Mouse (Mus musculus) cerebellum, adult 2 months (tissue): ENCODE data around the gene Add2. TPM values are rescaled to one million over a fixed set of nuclear protein-coding genes. Genes with fewer than 3 reads are reported as not detected.

Source experiments
- DNase-seq, 2 experiments: peaks; one replicate each; pipeline ENCODE4 v3.0.0; 2021
- H3K27ac ChIP-seq: fragments of 200-500 bp; 2 replicates; pipeline ENCODE4 v1.5.1; 2012; ENCODE audit warnings: low read length, control low read depth, inconsistent platforms; ENCODE audit not compliant: insufficient read depth
- H3K27me3 ChIP-seq: fragments of 200-500 bp; 2 replicates; pipeline ENCODE4 v1.6.1; 2012; ENCODE audit warnings: inconsistent platforms, mild to moderate bottlenecking, low read length, moderate library complexity; ENCODE audit not compliant: control insufficient read depth, insufficient read depth
- H3K4me1 ChIP-seq: fragments of 200-500 bp; 2 replicates; pipeline ENCODE4 v1.6.1; 2011; ENCODE audit warnings: low read length; ENCODE audit not compliant: control insufficient read depth, insufficient read depth
- H3K4me3 ChIP-seq: fragments of 200-500 bp; replicated peaks from 2 replicates; pipeline ENCODE3; 2011; ENCODE audit warnings: mild to moderate bottlenecking, low read depth, low read length, control low read depth; ENCODE audit not compliant: insufficient read depth
- CTCF ChIP-seq: fragments of 200-500 bp; IDR thresholded peaks from 2 replicates; pipeline ENCODE4 v1.5.1; 2011; ENCODE audit warnings: low read depth, mild to moderate bottlenecking, control low read depth, low read length, moderate library complexity, borderline replicate concordance; ENCODE audit not compliant: insufficient read depth
- POLR2A ChIP-seq: fragments of 200-500 bp; IDR thresholded peaks from 2 replicates; pipeline ENCODE4 v1.6.1; 2011; ENCODE audit warnings: low read length, control low read depth, borderline replicate concordance; ENCODE audit not compliant: insufficient read depth
- WGBS: fragments of 180-500 bp; shearing (Covaris S2); methylation state at CpG from one replicate; pipeline ENCODE4 v1.1.7; 2018; 5-methylcytosine and 5-hydroxymethylcytosine counted together
- polyA plus RNA-seq: library from polyadenylated mRNA; depleted of rRNA; stranded (reverse); fragments of >200 nt; gene quantifications from 2 replicates; pipeline ENCODE4 v1.2.3, GENCODE M21; 2012

Add2 gene
- polyA plus RNA-seq, 1 experiment = 54.9 TPM

DNA sequence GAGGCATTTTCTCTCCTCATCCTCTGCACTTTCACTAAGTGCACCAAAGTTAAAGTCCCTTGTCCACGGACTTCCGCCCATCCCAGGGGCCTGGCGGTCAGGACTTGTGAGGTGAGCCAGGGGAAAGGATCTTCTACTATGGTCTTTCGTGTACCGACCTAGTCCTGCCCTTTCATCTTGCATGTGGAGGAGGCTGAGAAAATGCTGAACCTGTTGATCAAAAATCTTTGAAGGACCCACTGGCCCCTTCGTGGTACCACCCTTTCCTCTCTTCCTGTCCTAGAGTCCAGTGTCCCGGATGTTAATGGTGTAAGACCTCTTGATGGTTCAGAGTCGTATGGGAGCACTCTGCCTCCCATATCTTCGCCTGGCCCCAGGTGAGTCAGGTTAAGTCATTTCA is 12.6 kb upstream of the Add2 start, which contains the start of gene Figla:
Figla (plus strand) TSS at position 301 of the 400 bp plus-strand sequence.
- no peak within 1 kb of the TSS for H3K4me3 ChIP-seq

DNA sequence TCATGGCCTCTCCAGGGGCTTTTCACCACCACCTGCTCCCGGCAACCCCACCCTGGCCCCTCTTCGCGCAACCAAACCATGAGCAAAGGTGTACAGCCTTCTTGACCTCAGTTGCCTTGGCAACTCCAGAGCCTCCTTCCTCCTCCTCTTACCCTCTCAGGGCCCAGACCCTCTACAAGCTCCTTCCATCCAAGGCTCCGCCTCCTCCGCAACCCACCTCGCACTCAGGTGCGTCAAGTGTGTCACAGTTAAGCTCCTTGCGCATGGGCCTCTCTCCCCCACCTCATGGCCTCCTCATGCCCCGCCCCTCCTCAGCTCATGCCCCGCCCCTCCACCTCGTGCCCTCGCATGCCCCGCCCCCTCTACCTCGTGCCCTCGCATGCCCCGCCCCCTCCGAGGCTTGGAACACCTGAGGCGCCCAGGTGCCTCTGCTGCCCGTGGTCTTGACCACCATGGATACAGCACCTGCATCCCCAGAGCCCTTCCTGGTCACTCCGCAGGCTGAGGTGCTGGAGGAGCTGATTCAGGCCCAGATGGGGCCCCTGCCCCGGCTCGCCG is 11.6 kb upstream of the Add2 start:
- no peaks in the 10 kb centered on the region for H3K4me1 ChIP-seq
- 83% methylated on average over 22 of the region's 23 CpGs for WGBS
- no peaks in the 10 kb centered on the region for H3K27me3 ChIP-seq
- no peak overlapping the region for H3K27ac ChIP-seq
- TF ChIP-seq CTCF (no peak), POLR2A (no peak)
- H3K4me3 ChIP-seq = no peak overlapping the region
- no peak for DNase-seq

More for the DNA sequence above, 12.6 kb upstream of the Add2 start, which contains the start of gene Figla:
- no peaks in the 10 kb centered on the region for H3K27me3 ChIP-seq
- TF ChIP-seq CTCF (no peak), POLR2A (no peak)
- H3K4me1 ChIP-seq = no peaks in the 10 kb centered on the region
- no peak for DNase-seq
- 85% methylated on average over 9 of the region's 9 CpGs for WGBS
- no peak within 1 kb of the TSS for H3K27ac ChIP-seq

DNA sequence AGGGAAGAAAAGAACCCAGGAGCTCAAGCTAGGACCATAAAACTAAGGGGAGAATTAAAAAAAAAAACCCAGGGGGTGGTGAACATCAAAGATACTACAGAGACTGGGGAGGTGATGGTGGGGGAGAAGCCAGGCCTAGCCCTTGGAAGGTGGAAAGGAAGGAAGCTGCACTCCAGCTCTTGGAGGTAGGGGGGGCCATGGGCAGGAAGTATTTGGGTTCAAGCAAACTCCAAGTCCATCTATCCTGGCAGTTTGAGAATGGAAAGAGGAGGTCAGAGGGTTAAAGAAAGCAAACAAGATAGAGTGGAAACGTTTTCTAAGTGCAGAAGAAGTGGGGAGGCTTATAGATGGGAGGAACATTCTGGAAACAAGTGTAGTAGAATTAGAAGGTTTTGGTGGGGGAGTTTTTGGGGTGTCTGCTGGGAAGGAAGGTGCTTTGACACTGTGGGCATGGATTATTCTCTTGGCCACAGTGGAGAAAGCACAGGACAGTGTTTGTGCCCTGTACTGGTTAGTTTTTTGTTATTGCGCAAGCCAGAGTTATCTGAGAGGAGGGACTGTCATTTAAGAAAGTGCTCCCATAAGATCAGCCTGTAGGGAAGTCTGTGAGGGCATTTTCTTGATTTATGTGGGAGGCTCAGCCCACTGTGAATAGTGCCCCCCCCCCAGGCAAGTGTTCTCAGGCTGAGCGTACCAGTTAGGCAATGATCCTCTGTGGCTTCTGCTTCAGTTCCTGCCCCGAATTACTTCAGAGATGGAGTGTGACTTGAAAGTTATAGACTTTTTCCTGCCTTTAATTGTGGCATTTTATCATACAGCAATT is 8.9 kb upstream of the Add2 start:
- no peak overlapping the region for H3K27ac ChIP-seq
- no peaks in the 10 kb centered on the region for H3K27me3 ChIP-seq
- no peak overlapping the region for H3K4me3 ChIP-seq
- TF ChIP-seq CTCF (no peak), POLR2A (no peak)
- 75% methylated on average over 4 of the region's 4 CpGs for WGBS
- H3K4me1 ChIP-seq = no peaks in the 10 kb centered on the region
- DNase-seq = no peak

DNA sequence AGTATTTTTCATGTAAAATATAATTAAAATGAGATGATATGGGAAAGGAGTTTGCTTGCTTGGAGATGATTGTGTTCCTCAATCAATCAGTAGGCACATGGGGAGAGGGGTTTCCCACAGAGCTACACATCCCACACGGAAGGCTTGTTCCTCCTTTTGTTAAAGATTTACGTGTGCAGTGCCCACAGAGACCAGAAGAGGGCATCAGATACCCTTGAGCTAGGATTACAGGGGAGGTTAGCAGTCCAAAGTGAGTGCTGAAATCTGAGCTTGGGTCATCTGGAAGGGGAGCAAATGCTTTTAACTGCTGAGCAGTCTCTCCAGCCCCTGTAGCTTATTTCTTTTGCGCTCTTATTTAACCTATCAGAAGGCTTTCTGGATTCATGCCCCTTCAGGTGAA is 7.5 kb upstream of the Add2 start:
- DNase-seq = peak in 1 of 2 experiments; percentile 39
- no peaks in the 10 kb centered on the region for H3K4me1 ChIP-seq
- H3K4me3 ChIP-seq = no peak overlapping the region
- 34% methylated on average over 3 of the region's 3 CpGs for WGBS
- TF ChIP-seq CTCF (peak; percentile 53; the same call in 1 of the 2 replicates), POLR2A (no peak)
- no peaks in the 10 kb centered on the region for H3K27me3 ChIP-seq
- H3K27ac ChIP-seq = no peak overlapping the region

DNA sequence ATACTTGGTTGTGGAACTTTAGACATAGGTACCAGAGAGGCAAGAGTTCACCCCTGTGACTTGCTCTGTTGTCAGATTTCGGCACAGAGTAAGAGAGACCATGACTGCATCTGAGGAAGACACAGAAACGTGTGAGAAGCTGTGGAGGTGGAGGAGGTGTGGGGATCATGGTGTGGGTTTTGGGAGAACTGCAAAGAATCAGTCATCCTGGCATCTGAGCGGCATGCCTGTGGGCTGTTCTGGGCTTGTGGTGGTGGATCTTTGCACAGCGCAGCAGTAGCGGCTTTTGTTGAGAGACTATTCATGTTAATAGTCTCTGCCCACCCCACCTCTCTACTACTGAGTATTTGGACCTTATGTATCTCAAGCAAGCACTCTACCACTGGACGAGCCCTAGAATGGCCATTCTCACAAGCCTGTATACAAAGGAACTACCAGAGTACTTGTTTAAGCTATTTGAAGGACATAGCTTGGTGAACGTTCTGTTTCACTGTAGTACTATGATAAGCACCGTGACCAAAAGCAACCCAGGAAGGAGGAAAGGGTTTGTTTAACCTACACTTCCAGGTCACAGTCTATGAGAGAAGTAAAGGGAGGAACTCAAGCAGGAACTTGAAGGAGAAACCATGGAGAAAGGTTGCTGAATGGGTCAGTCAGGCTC is 1.7 kb upstream of the Add2 start:
- no peak for TF ChIP-seq CTCF
- no peak for TF ChIP-seq POLR2A
- H3K4me3 ChIP-seq = no peak overlapping the region
- WGBS = 91% methylated on average over 8 of the region's 8 CpGs
- no peak for DNase-seq
- H3K27ac ChIP-seq = no peak overlapping the region
- peaks cover 12% of the 10 kb centered on the region; the same call in 1 of the 2 replicates for H3K4me1 ChIP-seq
- H3K27me3 ChIP-seq = no peaks in the 10 kb centered on the region

DNA sequence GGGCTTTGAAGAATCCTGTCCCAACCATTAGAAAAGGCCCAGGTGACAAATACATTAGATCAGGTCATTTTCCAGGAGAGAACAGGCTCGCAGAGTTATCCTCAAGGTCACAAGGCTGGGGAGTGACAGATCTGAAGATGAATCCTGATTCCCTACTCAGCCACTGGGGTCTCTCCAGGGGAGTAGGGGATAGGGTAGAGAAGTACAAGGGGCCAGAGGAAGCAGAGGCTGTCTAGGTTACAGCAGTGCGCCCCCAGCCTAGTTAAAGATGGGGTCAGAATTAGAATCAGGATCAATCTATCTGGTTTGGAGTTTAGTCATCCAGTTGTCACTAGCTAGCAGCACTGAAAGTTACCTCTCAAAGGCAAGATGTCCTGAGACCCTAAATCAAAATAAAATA is 331 bp upstream of the Add2 start:
- Histone ChIP-seq H3K4me3 (peak overlapping the region; percentile 90), H3K27ac (peak overlapping the region; percentile 98; the same call in 1 of the 2 replicates), H3K4me1 (peaks cover 20% of the 10 kb centered on the region; the same call in 1 of the 2 replicates), H3K27me3 (no peaks in the 10 kb centered on the region)
- TF ChIP-seq CTCF (no peak), POLR2A (no peak)
- peak in 1 of 2 experiments; percentile 24 for DNase-seq
- WGBS = 68% methylated on average over 2 of the region's 2 CpGs

DNA sequence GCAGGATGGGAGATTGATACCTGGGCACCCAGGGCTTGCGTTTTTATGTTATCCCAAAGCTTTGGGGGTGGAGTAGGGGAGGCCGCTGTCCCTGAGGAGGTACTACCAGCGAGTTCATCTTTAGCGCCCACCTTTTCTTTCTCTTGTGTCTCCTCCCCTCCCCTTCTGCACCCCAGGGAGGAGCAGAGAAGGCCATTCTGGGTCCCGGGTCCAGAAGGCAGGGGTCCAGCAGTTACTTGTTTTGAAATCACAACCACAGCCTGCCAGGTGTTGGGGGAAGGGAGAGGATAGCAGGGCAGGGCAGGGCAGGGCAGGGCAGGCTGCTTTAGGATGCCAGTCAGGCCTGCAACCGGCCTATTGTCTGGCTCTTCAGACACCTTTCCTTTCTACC is 837 bp downstream of the Add2 start:
- WGBS = 3% methylated on average over 6 of the region's 6 CpGs
- TF ChIP-seq POLR2A (no peak), CTCF (no peak)
- Histone ChIP-seq H3K27ac (peak overlapping the region; percentile 98), H3K27me3 (no peaks in the 10 kb centered on the region), H3K4me3 (peak overlapping the region; percentile 90), H3K4me1 (peaks cover 25% of the 10 kb centered on the region; the same call in 1 of the 2 replicates)
- DNase-seq = peak in 1 of 2 experiments; percentile 50

DNA sequence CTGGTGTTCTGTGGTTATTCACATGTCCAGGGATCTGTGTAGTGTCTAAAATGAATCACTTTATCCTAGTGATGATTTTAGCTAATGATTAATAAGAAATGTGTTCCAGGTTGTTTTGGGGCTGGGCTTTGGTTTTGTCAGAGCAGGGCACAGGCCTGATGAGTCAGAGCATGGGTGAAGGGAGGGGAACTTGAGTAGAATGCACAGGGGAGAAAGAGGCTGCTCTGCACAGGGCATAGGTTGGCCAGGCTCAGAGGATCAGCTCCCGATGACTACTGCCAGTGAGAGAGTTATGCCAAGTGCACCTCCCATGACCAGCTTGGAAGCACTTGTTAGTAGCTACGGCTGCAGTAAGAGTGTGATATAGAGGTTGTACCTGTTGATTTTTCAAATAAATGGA is 3.0 kb downstream of the Add2 start:
- no peaks in the 10 kb centered on the region for H3K27me3 ChIP-seq
- 4% methylated on average over 2 of the region's 2 CpGs for WGBS
- peak; percentile 62 to 82 for DNase-seq

More for the DNA sequence above, 3.0 kb downstream of the Add2 start:
- TF ChIP-seq CTCF (no peak), POLR2A (no peak)
- Histone ChIP-seq H3K4me3 (no peak overlapping the region), H3K4me1 (peaks cover 25% of the 10 kb centered on the region; the same call in 1 of the 2 replicates), H3K27ac (peak overlapping the region; percentile 22)
